Mouse (Mus musculus) cerebellum, postnatal 14 days (tissue): ENCODE results near the gene Relb.

Source experiments
- DNase-seq, 2 experiments: peaks; one replicate each; pipeline ENCODE4 v3.0.0; 2021; ENCODE audit warnings: mixed read lengths in 2 of 2

Gene Relb

GRCm38 (mm10) chr7:19629361-19629734, at the start of gene Relb:
Gene Relb, minus strand, starts transcription at chr7:19629438.
- peak; percentile 95 to 96 for DNase-seq

DNA sequence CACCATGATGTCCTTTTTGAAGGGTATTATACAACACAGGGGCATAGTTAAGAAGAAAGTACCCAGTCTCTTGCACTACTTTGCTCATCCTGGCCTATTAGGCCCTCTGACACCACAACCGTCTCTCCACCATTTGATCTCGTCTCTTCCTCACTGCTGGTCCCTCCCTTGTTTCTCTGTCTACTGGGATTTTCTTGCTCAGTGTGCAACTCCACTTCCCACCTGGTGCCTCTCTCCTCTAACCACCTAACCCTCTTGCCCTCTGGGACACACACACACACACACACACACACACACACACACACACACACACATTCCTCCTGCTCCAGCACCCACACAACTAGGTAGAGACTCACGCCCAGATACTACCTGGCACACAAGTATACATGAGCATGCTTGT, 49.7 kb upstream of the Relb start:
- no peak for DNase-seq

GRCm38 (mm10) chr7:19677872-19678271, 48.6 kb upstream of the Relb start, which contains the start of gene Apoc2:
Gene Apoc2, minus strand, starts transcription at chr7:19677941.
- DNase-seq = no peak

GRCm38 (mm10) chr7:19676662-19677061, 47.4 kb upstream of the Relb start:
- no peak for DNase-seq

- DNase-seq = no peak
Measured at GRCm38 (mm10) chr7:19675824-19676223, 46.6 kb upstream of the Relb start.

- no peak for DNase-seq
Measured at GRCm38 (mm10) chr7:19673083-19673699, 44.0 kb upstream of the Relb start.

- no peak for DNase-seq
Measured at GRCm38 (mm10) chr7:19671511-19671910, 42.3 kb upstream of the Relb start.

- DNase-seq = peak; percentile 96 to 98
Measured at GRCm38 (mm10) chr7:19668947-19669721, 39.9 kb upstream of the Relb start.

- no peak for DNase-seq
Measured at GRCm38 (mm10) chr7:19667434-19667833, 38.2 kb upstream of the Relb start.

GRCm38 (mm10) chr7:19666750-19667149, 37.5 kb upstream of the Relb start:
- DNase-seq = no peak

GRCm38 (mm10) chr7:19664955-19665841, 36.0 kb upstream of the Relb start, which contains the start of gene Clptm1:
Gene Clptm1, minus strand, starts transcription at chr7:19665033.
- DNase-seq = peak; percentile 98

GRCm38 (mm10) chr7:19664455-19664954, 35.3 kb upstream of the Relb start:
- DNase-seq = no peak

DNA sequence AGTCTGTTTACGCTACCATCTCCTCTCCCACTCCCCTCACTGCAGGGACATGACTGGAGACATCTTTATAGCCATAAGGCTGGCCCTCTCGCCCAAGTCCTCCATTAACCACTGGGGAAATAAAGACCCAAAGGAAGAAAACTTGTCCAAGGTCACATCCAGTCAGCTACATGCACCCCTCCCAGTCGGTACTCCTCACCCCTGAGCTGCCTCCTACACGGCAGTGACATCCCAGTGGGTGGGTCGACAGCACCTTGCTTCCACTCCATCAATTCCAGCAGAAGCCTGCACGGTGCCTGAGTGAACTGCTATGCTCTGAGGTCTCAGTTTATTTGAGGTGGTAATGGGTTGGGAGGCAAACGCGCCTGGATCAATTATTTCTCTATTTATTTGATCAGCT, 34.7 kb upstream of the Relb start:
- peak; percentile 20 to 23 for DNase-seq

- no peak for DNase-seq
Measured at GRCm38 (mm10) chr7:19652614-19653013, 23.4 kb upstream of the Relb start.

- DNase-seq = no peak
Measured at GRCm38 (mm10) chr7:19651063-19651786, 22.0 kb upstream of the Relb start.

DNA sequence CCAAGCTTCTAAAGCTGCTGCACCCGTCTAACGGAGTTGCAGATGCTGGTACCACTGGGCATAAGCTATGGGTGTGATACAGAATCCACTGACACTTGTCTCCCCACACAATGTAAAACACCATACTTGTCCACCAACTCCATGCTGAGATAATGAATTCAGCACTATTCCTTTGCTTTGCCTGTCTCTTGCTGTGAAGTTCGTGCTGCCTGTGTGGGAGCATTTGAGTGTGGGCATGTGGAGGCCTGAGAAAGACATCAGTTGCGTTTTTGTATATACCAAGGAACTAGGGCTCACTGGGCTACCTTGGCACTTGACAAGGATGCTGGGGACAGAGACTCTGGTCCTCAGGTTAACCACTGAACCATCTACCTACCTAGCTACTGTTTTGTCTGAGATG, 12.0 kb upstream of the Relb start:
- no peak for DNase-seq

- no peak for DNase-seq
Measured at GRCm38 (mm10) chr7:19635074-19635827, 6.0 kb upstream of the Relb start.

- DNase-seq = no peak
Measured at GRCm38 (mm10) chr7:19634591-19634990, 5.4 kb upstream of the Relb start.

DNA sequence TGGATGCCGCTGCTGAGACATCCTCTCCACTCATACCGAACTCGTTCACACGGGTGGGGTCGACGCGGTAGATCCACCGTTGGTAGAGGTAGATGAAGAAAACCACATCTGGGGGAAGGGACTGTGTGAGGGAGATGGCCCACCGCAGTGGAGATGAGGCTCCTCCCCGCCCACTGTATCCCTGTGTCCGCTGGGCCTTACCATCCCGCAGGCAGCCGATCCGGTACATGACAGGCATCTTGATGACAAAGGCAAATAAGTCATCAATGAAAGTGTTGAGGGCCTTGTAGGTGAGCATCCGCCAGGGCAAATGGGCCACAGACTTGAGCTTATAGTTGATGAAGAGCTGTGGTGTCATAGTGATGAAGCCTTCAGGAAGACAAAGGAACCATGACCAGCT, 4.6 kb upstream of the Relb start:
- no peak for DNase-seq

DNA sequence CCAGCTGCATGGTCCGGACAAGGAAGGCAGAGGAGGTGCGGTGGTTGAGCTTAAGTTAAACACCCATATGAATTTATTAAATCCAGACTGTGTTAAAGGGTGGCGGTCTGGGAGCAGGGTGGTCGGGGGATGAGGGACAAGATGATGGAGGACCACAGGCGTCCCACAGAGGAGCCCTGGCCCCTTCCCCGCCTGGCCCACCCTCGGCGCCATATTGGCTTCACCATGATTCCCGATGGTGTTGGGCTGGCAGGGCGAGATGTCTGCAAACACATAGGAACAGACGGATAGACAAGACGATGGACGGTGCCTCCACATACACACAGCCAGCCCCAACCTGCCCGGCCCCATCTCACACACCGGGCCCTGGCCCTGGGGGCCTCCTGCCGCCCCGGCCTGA, 4.0 kb upstream of the Relb start:
- no peak for DNase-seq

GRCm38 (mm10) chr7:19632720-19633119, 3.5 kb upstream of the Relb start:
- DNase-seq = no peak

DNA sequence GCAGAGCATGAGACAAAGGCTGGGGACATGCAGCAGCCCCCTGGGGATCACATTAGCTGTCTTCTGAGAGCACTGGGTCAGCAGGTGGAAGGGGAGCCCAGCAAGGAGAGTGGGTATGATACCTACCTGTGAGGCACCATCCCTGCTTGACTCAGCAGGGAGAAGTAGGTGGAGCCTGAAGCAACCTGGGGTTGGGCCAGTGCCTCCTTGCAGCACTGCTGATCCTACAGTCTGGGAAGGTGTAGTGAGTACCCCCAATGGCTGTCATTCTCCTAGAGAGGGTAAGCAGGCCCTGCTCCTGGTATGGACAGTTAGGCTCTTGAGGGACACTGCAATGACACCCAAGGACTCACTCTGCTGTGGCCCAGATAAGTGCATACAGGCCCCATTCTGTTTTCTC, 3.0 kb upstream of the Relb start:
- DNase-seq = no peak
